Comparison of ENCODE assay signal across 21 mouse cellular contexts in genomic region chr4:127647189-127647588, GRCm38 (mm10).
DNase-seq lines count a peak whose midpoint lies in the region; ATAC-seq and TF ChIP-seq lines count a peak whose summit lies in the region.
"Had no signal": no experiment of that assay in that cellular context is flagged by ENCODE, and none has a peak within 500 bp of the region (broad histone marks: within the 10 kb centered on the region; RNA-seq: fewer than 3 reads in every experiment).

No protein-coding gene starts in this region.

- peak; percentile 7 for DNase-seq in heart, postnatal 4 days
- no peak for DNase-seq in heart, adult 9 months (ENCODE audit: low spot score in 2 of 2)
- DNase-seq in kidney, postnatal 14 days = peak; percentile 28
- no peak for DNase-seq in kidney, adult 9 months
- no peak for DNase-seq in stomach, postnatal 0 days (ENCODE audit: low spot score)
- no peak for DNase-seq in right cerebral cortex, postnatal 4 days
- DNase-seq: cerebellum, adult 11 months; cerebellum, postnatal 14 days; gastrocnemius, adult 2 months; heart, postnatal 36 days; kidney, postnatal 36 days; layer of hippocampus, adult 9-11 months; thymus, postnatal 4 days had no signal

- no peaks in the 10 kb centered on the region for H3K4me1 ChIP-seq in stomach, embryonic 15.5 days
- no peaks in the 10 kb centered on the region for H3K4me1 ChIP-seq in stomach, postnatal 0 days (replicated peaks; ENCODE audit: control insufficient read depth, insufficient read depth)
- 0 out of 2 replicates have a peak, but pooled peaks cover 6% of the 10 kb centered on the region for H3K4me1 ChIP-seq in stomach, embryonic 16.5 days (ENCODE audit: control insufficient read depth, insufficient read depth, low read length)
- H3K4me1 ChIP-seq: neural tube, embryonic 12.5 days had no signal

- H3K27me3 ChIP-seq in stomach, embryonic 15.5 days (replicated peaks) = no peaks in the 10 kb centered on the region
- no peaks in the 10 kb centered on the region for H3K27me3 ChIP-seq in stomach, postnatal 0 days (ENCODE audit: control insufficient read depth, insufficient read depth, low read length)
- H3K27me3 ChIP-seq in stomach, embryonic 16.5 days (ENCODE audit: control insufficient read depth, insufficient read depth, low read length) = no peaks in the 10 kb centered on the region
- H3K27me3 ChIP-seq: heart, embryonic 13.5 days; limb, embryonic 13.5 days; midbrain, embryonic 13.5 days; neural tube, embryonic 12.5 days had no signal

- TF ChIP-seq EP300 in stomach, postnatal 0 days (optimal IDR thresholded peaks at IDR 0.05) = no peak

- H3K4me3 ChIP-seq in stomach, embryonic 15.5 days (replicated peaks) = no peak overlapping the region
- H3K4me3 ChIP-seq in stomach, postnatal 0 days (ENCODE audit: low read depth, low read length) = no peak overlapping the region
- H3K4me3 ChIP-seq in stomach, embryonic 16.5 days (replicated peaks; ENCODE audit: low read length) = no peak overlapping the region
- H3K4me3 ChIP-seq: gastrocnemius, adult 2 months; heart, embryonic 13.5 days; left cerebral cortex, adult 2 months; limb, embryonic 13.5 days; midbrain, embryonic 13.5 days; neural tube, embryonic 12.5 days had no signal

- 0 out of 2 replicates have a peak overlapping the region, but pooled peaks have one; percentile 5 for H3K4me2 ChIP-seq in stomach, embryonic 15.5 days
- no peak overlapping the region for H3K4me2 ChIP-seq in stomach, postnatal 0 days (replicated peaks; ENCODE audit: low read depth)
- no peak overlapping the region for H3K4me2 ChIP-seq in stomach, embryonic 16.5 days (ENCODE audit: low read depth, low read length)
- H3K4me2 ChIP-seq: heart, embryonic 13.5 days; limb, embryonic 13.5 days; midbrain, embryonic 13.5 days; neural tube, embryonic 12.5 days had no signal

- H3K36me3 ChIP-seq in stomach, embryonic 15.5 days = no peaks in the 10 kb centered on the region
- no peaks in the 10 kb centered on the region for H3K36me3 ChIP-seq in stomach, postnatal 0 days (ENCODE audit: control insufficient read depth, insufficient read depth, low read length)
- no peaks in the 10 kb centered on the region for H3K36me3 ChIP-seq in stomach, embryonic 16.5 days (ENCODE audit: control insufficient read depth, insufficient read depth, low read length)
- H3K36me3 ChIP-seq: heart, embryonic 13.5 days; limb, embryonic 13.5 days; midbrain, embryonic 13.5 days; neural tube, embryonic 12.5 days had no signal

- no peak for TF ChIP-seq CTCF in stomach, postnatal 0 days (IDR thresholded peaks at IDR 0.05; ENCODE audit: low read depth)

- no peaks in the 10 kb centered on the region for H3K9me3 ChIP-seq in stomach, embryonic 15.5 days
- no peaks in the 10 kb centered on the region for H3K9me3 ChIP-seq in stomach, postnatal 0 days (ENCODE audit: control insufficient read depth, low read length)
- no peaks in the 10 kb centered on the region for H3K9me3 ChIP-seq in stomach, embryonic 16.5 days (replicated peaks; ENCODE audit: control insufficient read depth, low read length)
- H3K9me3 ChIP-seq: heart, embryonic 13.5 days; limb, embryonic 13.5 days; midbrain, embryonic 13.5 days; neural tube, embryonic 12.5 days had no signal

- 32% methylated on average over 8 of the region's 8 CpGs for WGBS in stomach, embryonic 15.5 days
- 24% methylated on average over 8 of the region's 8 CpGs for WGBS in stomach, postnatal 0 days
- WGBS in stomach, embryonic 16.5 days = 19% methylated on average over 8 of the region's 8 CpGs

- ATAC-seq in stomach, embryonic 15.5 days (ENCODE audit: insufficient read depth, low FRiP score, low read depth) = peak; percentile 50; the same call in 1 of the 2 replicates
- ATAC-seq in stomach, postnatal 0 days (ENCODE audit: low FRiP score, low TSS enrichment) = no peak
- 0 out of 2 replicates have a peak, but pooled peaks have one; percentile 25 for ATAC-seq in stomach, embryonic 16.5 days (ENCODE audit: insufficient read depth, low FRiP score)
- ATAC-seq: midbrain, embryonic 13.5 days had no signal

- no peak overlapping the region for H3K9ac ChIP-seq in stomach, embryonic 15.5 days
- H3K9ac ChIP-seq in stomach, postnatal 0 days (ENCODE audit: low read length) = no peak overlapping the region
- H3K9ac ChIP-seq in stomach, embryonic 16.5 days (ENCODE audit: low read length) = no peak overlapping the region
- H3K9ac ChIP-seq: heart, embryonic 13.5 days; limb, embryonic 13.5 days; liver, embryonic 14.5 days; midbrain, embryonic 13.5 days; neural tube, embryonic 12.5 days had no signal

- no peak overlapping the region for H3K27ac ChIP-seq in stomach, embryonic 15.5 days
- H3K27ac ChIP-seq in stomach, postnatal 0 days (replicated peaks) = no peak overlapping the region
- no peak overlapping the region for H3K27ac ChIP-seq in stomach, embryonic 16.5 days (ENCODE audit: low read length)
- H3K27ac ChIP-seq: gastrocnemius, adult 2 months; heart, embryonic 13.5 days; left cerebral cortex, adult 2 months; limb, embryonic 13.5 days; liver, embryonic 14.5 days; midbrain, embryonic 13.5 days; neural tube, embryonic 12.5 days had no signal

Comparison
In these comparisons a context has a peak if more than half of its experiments do, and no peak if none do; other contexts are left out.
1. DNase-seq: peak in heart, postnatal 4 days (single experiment) and kidney, postnatal 14 days (single experiment); none in heart, adult 9 months (0 of 2), kidney, adult 9 months (single experiment), stomach, postnatal 0 days (single experiment) and right cerebral cortex, postnatal 4 days (single experiment).